Mouse (Mus musculus) left cerebral cortex, adult 18-20 months (tissue): ENCODE data around the gene Eya4. TPM values are rescaled to one million over a fixed set of nuclear protein-coding genes. Genes with fewer than 3 reads are reported as not detected.

ENCODE experiments used
- DNase-seq, 2 experiments: peaks; one replicate each; pipeline ENCODE4 v3.0.0; 2021 to 2022; ENCODE audit warnings: low spot score in 2 of 2, mixed read lengths in 1 of 2
- total RNA-seq, 2 experiments: library from RNA; stranded (reverse); gene quantifications; 2 replicates each; pipeline ENCODE4 v1.2.3; 2021

Gene Eya4
- total RNA-seq, 2 experiments from 2014 or later = 5.4 to 5.7 TPM

DNA sequence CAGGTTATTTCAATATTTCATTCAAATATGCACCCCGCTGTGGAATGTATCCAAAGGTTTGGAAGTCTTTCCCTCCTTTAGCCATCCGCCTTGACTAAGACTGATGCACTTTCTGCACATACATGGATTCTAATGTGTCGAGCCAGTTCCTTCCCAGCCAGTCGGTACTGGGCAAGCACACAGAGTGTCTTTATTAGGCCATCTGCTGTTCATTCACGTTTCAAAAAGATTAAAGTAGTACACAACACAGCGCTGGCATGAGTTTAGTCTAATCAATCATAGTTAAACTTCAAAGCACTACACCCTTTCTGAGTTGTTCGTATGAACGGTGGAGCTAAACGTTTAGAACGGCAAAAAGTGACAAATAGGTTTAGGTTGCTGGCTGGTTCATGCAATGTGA is 190.7 kb downstream of the Eya4 start:
- no peak for DNase-seq

DNA sequence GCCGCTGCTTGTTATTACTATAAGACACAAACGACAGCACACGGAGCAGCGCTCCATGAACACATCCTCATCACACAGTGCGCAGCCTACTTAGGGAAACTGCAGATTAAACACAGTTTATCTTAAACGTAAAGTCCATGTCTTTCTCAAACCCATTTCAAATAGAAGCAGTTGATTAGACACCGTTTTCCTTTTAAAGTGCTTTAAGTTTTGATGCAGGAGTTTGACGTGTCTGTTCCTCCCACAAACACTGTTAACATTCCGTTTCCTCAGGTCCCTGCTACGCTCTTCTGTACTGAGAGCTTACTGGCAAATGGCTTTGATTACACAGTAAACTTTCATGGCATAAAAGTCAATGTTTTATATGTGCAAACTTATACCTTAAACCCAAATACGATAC is 191.4 kb downstream of the Eya4 start:
- no peak for DNase-seq

DNA sequence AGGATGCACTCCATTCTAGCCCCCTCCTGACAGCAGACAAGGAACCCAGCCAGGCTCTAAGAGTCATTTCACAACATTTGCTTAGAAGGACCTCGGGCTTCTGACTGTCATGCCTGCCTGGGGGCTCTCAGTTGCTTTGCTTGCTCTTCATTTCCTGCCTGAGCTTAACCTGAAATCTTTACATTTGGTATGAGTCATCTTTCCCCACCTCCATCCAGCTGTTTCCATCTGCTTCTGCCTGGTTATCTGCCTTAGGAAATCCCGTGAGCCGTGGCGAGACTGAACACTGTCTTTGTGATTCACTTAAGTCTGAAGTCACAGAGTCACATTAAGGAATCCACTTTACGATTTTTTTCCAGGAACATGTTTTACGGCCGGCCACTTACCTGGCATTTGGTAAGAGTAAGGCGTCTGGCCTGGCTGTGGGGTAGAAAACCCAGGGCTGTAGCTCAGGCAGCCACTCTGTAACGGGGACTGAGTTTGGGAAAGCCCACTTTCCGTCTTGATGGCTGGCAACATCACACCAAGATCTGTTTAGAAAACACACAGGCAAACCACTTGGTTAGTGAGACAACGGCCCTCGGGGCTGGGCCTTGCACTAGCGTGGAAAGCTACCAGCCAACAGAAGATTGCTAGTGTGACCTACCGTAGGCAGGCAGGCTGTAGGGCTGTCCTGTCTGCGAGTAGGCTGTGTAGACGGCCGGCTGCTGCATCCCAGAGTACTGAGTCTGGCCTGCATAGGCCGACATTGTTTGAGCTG is 193.5 kb downstream of the Eya4 start:
- DNase-seq = no peak

DNA sequence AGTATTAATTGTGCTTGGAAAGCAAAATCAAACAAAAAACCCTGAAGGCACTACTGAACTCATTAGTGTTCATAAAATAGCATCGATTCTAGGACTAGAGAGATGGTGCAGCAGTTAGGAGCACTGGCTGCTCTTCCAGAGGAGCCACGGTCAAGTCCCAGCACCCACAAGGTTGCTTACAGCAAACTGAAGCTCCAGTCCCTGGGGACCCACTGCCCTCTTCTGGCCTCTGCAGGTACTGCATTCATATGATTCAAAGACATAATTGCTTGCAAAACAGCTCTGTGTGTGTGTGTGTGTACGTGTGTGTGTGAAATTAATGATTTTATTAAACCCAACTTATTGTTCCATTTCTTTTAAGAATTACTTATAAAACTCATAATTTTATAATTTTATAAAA is 200.2 kb downstream of the Eya4 start:
- peak in 1 of 2 experiments; percentile 19 for DNase-seq

DNA sequence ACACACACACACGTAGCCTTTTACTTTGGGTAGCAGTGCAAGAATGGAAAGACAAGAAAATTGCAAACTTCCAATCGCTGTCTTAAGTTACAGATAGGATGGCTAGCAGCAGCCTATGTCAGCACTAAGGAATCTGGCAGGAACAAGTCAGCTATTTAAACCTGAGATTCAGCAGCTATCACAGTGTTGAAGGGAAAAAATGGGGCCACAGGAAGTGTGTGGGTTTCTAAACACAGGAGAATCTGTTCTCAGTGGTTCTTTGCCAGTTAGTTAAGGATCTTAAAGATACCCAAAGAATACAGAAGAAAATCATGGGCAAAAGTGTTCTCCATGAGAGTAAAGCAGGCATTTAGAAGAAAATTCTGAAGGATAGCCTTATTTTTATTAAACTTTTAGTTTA is 206.0 kb downstream of the Eya4 start:
- peak; percentile 17 to 59 for DNase-seq

DNA sequence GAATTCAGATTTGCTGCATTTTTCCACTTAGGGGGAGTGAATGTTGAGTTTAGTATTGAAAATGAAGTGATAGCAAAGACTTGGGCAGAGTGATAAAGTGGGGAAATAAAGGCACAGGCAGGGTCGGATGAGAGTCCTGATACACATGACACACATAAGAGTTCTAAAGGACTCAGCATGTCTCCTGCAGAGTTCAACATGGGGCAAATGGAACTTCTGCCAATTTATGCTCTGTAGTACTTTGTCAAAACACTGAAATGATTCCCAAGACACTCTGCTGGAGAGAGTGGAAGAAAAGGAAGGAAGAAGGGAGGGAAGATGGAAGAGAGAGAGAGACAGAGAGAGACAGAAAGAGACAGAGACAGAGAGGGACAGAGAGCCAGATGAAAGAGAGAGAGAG is 222.6 kb downstream of the Eya4 start:
- DNase-seq = no peak

DNA sequence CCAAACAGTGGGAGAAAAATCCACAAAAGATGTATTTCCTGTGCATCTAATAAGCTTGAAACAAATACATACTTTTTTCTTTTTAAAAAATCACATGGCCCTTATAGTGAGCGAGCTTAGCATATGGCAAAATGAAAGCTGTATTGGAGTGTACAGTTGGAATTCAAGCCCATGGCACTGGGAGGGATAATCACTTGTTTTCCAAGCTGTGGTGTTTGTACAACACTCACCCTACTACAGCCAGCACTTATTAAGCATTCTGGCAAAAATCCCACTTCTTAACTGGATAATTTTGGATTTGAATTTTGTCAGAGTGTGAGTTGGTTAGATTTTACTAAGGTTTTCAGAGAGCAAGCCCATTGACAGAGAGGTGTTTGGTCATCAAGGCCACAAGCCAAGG is 223.4 kb downstream of the Eya4 start:
- DNase-seq = no peak

DNA sequence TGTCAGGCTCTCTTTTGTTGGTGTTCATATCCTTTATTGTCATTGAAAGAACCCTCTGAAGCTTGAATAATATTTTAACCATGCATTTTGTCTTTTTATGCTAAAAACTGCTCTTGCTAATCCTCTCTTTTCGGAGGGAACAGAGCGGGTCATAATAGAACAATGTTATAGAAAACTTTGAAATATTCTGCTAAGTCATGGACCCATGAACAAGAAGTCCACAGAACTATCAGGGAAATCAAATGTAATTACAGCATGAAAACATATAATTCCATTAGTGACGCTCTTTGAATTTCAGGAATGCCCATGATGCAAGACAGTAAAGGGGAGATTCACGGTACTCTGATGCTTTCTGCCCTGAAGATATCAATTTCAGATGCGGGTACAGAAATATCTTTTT is 224.1 kb downstream of the Eya4 start:
- DNase-seq = no peak

DNA sequence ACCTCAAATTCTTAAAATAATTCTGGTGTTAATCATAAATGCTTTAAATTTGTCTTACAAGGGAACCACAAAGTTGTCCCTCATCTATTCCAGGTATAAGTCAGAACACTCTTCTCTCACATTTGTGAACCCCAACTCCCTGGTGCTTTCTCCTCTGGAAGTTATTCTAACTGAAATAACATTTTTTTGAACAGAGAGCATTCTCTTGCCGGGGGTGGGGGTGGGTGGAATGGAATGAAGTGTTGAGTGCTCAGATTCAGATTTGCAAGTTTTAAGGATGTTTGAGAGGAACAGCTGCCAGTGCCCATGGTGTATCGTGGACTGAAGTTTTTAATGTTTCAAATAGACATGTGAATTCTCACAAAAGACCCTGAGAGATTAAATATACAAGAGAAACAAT is 230.1 kb downstream of the Eya4 start:
- DNase-seq = no peak

DNA sequence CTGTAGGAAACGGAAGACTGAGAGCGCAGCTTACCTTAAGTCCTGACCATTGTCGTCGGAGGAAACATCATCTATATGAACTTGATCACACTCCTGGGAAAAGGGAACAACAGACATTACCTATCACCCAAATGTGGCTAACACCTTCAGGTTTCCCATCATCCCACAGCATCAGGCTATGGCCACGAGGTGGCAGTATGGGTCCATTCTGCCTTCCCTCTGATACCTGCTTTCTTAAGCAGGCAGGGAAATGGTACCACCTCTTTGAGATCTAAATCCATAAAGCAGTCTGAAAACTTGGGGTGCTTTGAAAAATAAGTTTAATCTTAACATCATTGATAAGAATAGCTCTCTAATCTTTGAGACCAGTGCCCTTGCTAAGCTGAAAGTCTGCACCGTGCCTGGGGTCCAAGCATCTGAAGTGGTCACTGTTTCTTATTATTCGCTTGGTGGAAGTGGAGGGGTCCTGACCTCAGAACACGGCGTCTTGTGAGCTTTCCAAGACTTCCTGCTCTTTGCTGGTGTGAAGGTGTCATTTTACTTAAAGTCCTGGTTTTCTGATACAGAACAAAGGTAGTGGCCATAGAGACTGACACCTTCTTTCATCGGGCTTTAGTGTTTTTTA is 233.7 kb downstream of the Eya4 start:
- DNase-seq = peak; percentile 83 to 89

DNA sequence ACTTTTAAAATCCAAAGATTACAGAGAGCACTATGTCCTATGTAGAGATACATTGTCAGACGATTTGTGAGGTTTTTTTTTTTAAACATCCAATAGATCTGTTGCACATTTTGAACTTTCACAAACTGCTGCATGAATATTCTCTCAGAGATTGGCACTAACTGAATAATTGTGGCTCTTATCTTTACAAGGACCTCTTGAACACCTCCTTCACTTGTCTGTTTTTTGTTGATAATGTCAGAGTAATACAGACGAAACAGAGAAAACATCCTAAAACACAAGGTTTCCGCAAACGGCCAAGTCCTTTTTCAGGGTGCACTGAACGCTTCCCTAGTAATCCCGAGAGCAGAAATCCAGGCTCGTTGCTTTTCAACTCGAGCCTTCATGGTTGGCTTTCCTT is 234.5 kb downstream of the Eya4 start:
- no peak for DNase-seq

DNA sequence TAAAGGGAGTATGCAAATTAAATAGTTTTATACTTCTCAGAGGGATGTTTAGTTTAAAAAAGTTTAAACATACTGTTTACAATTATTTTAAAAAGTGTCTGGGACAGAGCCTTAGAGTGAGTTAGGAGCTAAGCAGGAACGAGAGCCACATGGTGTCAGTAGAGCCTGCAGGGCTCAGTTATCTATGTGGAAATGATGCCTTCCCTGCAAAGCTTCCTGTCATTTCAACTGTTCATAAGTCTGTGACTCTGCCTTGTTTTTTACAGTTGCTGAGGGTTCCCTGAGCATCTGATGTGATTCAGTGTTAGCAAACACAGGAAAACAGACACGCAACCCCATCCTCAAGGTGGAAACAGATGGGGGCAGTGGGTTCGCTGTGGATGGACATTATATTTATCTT is 235.3 kb downstream of the Eya4 start:
- no peak for DNase-seq

DNA sequence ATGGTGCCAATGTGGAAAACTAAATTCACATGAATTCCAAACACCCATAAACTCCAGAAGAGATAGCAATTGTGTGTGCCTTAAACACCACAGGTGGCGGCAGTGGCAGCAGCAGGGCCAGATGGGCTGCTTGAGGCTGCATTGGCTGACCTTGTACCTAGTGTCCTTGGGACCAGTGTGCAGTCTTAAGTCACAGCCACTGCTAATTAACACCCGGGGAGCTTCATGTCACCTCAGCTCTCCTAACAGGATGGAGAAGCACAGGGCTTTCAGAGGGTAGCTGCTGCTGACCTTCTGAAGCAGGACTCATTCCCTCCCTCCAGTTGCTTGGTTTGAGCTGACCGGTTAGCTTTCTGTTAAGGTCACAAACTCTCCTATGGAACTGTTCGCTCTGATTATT is 242.5 kb downstream of the Eya4 start:
- DNase-seq = no peak

DNA sequence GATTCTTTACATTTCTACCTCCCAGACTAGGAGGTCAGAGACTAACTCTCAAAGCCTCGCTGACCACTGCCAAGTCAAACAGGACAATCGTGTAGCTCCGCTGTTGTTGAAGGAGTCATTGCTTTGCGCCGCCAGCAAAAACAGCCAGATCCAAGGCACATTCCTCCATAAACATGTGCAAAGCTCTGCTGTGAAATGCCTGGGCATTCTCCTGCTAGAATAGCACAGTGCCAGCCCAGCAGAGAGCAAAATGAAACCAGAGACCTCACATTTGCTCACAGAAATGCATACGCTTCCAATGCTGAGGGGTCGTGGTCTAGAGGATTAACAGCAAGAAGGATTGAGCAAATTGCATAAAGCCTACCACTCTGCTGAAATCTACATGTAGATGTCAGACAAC is 258.1 kb downstream of the Eya4 start:
- no peak for DNase-seq

DNA sequence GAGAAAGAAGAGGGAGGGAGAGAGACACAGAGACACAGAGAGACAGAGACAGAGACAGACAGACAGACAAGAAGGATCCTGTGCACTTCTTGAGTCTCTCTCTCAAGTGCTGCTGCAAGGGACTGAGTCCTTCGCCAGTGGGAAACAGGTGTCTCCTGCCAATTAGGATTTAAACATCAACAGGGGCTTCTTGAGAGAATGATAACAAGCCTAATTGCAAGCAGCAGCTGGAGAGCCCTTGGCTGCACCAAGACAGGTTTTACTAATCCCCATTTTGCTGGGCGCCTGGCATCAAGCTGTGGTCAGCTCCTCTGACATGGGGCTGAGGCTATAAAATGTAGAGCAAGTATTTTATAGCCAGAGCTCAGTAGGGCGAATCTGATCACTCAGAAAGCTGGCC is 259.0 kb downstream of the Eya4 start:
- DNase-seq = no peak

DNA sequence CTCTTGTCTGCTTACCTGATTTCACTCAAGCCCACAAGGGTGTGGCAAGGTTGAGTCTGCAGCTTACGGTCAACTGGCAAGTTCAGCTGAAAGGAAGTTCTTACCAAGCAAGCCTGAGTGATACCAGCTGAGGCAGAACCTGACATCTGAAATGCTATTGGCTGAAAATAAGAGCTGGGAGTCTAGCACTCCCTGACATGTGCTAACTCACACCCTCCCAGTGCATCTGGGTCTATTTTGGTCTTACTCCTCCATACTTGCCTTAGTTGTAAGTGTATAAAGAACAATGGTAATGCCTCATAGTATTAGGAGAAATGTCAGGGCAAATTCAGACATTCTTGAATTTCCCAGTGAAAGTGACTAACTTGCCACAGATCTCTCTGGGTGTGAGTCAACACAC is 260.3 kb downstream of the Eya4 start:
- DNase-seq = no peak

DNA sequence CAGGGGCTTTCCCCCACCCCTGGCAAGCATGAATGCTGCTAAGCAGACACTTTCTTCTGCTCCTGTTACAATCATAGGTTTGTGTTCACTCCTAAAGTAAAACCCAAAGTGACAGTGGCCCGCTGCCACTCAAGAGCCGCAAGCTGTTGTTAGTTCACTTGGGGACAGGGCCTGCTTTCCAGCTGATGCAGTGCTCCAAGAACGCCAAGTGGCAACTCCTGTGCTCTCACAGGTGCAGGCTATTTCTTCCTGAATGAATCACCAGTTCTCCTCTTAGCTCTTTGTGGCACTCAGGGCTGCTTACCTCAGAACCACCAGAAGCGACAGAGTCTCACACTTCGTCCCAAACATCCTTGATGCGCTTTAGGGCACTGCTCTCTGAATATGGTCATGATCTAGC is 261.3 kb downstream of the Eya4 start:
- no peak for DNase-seq

DNA sequence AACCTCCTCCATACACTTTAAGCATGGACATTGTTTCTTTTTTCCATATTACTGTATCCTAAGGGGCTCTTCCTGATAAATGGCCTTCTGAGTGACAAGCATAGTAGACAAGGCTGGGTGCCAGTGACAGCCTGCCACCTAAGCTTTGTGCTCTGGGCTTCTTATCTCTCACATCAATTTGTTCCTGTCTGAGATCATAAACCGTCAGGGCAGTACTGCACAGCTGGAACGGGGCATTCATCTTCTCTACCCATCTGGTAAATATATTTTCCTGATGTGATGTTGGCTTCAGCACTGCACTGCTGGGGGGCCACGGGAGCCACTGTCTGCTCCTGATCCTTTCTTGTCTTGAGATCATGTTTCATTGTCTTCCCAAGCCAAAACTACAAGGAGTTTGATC is 261.8 kb downstream of the Eya4 start:
- DNase-seq = no peak

DNA sequence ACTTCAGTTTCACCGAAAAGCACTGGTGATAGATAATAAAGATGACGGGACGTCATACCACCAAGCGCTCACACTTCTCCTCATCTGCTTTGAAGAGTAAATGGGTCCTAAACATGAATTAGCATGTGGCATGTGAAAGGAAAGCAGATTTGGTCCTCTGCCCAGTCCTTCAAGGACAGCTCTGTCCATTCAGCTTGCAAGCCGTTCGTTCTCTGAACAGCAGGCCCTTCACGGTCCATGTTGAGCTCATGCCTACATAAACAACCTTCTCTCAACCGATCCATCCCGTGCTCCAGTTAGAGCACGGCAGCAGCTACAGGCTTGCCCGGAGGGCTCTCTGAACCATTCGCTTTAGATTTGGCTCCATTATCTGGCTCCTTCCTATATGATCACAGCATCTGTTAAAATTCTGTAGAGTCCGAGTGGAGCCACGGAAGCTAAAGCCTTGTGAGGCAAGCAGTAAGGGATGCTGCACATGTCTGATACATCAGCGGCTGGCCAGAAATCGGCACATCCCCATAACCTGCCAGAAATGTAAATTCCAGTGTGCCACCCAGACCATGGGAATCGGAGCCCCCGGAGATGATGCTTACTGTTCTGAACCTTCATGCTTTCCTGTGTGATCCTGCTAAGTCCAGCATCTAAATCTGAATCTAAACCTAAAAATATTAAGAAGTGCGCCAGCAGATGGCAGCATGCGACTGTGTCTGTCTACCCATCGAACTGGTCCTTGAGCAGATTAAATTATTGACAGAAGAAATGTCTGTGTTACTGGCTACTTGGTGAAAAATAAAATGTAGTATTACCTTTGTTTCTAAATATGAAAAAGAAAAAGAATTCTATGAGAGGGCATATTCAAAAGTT is 264.0 kb downstream of the Eya4 start:
- DNase-seq = peak; percentile 80 to 86

DNA sequence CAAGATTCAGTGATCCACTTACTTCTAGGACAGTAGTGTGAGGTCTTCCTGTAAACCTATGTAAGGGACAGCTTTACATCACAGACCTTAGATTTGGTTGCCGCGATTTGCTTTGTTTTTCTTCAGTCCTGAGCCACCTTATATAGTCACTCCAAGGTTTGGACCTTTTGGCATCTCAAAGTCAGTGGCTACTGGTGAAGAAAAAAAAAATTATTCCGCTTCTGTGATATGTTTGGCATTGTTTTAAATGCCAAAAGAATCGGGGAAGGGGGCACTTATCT is 269.1 kb downstream of the Eya4 start:
- no peak for DNase-seq

DNA sequence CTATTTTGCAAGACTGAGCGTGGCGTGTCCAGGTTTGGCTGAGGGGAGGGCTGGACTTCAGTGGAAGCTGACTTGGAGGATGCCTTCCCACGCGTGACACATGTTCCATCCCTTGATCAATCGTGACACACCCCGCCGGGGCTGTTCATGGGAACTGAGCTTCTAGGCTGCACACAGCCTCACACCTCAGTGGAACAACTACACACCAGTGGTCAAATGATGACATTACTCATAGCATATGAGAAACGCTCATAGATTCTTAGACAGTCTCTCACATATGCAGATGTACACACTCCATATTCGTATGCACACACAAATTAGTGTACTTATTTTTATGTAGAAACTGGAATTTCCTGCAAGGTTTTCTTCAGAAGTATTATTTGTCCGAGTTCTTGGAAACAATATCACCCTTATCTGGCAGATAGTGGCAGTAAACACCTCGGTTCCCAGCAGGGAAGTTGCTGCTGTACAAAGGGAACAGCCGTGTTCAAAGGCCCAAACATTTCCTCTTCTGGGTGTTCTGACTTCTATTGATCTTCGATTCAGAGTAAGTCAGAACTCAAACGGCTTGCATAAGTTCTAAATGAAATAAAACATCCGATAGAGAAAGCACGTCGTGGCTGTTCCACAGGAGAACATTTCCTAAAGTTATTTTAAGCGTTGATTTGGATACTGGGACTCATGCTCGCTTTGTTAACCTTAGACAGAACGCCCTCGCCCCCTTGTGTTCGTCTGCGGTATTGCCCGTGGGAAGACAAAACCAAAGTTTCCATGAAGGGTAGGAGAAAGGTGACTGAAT is 269.6 kb downstream of the Eya4 start:
- DNase-seq = peak; percentile 82 to 91
